Mouse (Mus musculus) cerebellum, adult 11-12 months (tissue): ENCODE measurements around the gene Creb3l1.
A peak's percentile ranks its signal among the peaks of the same experiment; 100 is the strongest.

Experiments
- DNase-seq: peaks from one replicate; pipeline ENCODE4 v3.0.0; 2022

Creb3l1 gene

GRCm38 (mm10) chr2:91962864-91963401 lies 61.4 kb downstream of the Creb3l1 start:
- DNase-seq = peak; percentile 78

DNA sequence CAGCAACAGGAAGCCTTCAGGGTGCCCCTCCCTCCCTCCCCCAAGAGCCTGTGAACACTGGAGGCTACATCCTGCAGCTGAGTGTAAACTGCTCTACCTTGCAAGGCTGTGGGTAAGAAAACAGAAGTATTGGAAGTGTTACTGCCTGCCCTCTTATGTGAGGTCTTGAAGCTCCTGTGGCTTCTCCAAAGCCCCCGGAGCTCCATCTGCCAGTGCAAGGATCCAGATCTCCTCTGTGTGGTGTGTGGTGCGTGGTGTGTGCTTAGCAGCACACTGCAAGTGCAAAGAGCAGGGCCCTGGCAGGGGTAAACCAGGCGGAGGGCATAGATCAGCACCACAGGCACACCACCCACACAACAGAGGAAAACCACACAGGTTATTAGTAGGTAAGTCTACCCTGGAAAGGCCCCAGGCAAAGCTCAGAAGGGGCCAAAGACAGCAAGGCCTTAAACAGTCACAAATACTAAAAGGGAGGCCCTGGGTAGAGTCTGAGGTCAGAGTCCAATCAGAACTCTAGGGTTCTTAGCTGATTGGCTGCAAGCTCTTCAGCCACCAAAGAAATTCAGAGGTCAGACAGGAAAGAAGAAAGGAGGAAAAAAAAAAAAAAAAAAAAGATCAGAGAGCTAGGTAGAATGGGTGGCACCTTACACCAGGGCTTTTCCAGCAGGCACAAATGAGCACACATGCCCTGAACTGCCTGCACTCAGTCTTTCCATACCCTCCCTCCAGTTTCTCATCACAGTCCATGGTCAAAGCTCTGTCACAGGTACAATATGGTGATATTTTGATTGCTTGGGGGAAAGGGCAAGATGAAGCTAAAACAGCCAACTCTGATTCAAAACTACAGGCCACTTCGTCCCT lies 62.2 kb downstream of the Creb3l1 start:
- peak; percentile 57 for DNase-seq

- DNase-seq = peak; percentile 72
Measured at GRCm38 (mm10) chr2:91960459-91960858, 63.8 kb downstream of the Creb3l1 start.

DNA sequence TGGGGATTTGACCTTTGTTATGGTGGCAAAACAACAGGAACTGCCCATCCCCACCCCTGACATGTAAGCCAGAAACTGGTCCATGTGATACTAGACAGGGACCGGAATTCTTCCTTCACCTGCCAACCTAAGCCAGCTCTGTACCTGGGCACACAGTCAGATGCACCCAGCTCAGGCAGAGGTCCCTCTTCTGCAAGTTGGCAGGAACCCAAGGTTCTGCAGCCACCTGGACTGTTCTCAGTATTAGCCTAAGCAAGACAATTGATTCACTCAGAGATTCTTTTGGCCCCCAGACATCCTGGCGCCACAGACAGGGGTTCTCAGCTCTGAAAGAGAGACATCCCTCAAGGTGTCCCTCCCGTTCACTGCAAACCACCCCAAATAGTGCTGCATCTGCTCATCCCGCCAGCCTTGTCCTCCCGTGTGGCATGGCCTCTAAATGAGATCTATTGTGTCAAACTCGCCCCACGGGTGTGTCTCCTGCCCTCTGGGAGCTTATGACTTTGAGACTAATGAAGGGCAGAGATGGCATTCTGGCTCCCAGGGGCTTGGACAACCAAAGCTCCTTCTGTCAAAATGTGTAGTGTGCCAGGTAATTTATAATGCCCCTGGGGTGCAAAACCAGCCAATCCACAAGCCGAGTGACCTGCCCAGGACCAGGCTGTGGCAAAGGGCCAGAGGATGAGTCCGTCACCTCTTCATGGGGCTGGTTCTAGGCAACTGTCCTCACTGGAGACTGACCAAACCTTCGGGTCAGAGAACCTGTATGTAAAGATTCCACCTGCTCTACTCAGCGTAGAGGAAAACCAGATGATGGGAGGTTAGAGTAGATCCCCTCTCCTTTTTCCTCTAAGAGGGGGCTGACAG lies 64.5 kb downstream of the Creb3l1 start:
- peak; percentile 93 for DNase-seq

DNA sequence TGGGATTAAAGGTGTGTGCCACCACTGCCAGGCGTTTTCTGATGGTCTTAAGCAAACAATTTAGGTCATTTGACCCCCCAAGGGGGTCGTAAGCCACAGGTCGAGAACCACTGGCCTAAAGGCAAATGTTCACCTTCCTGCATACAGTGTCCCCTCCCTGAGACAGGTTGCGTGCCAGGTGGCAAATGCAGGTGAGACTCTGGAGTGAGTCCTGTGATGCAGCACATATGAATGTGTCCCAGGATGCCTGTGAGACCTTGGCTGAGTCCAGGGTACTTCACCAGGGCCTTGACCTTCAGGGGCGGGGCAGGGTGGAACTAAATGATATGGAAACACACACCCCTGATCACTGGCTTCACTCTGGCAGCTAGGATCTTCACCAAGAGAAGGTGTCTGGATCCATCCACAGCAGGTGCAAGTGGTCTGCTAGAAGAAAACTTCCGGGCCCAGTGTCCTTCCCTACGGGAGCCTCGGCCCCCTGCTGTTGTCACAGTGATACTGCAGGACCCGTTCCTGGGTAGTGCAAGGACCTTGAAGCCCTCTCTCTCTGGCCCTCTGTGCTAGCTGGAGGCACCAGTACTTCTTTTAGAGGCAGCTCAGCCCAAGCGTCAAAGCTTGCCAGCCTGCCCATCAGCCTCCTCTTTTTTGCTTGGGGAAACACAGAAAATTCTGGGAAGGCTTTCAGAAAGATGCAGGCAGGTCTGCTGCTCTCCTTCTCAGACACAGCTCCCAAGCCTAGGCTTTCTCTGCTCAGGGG lies 65.4 kb downstream of the Creb3l1 start:
- DNase-seq = peak; percentile 72

DNA sequence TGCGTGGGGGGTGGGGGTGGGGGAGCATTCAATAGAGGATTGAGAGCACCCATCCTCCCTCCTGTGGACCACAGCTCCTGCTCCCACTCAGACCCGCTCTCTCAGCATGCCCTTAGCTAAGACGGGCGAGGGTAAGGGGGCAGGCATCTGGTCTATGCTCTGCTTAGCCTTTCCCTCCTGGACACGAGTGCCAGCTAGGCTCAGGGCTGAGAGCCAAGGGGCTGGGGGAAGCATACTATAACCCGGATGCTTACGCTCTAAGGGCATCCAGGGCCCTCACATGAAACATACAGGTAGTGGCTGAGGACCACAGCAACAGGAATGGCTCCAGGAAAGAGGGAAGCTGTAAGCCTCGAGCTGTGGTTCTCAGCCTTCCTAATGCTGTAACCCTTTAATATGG lies 66.3 kb downstream of the Creb3l1 start:
- peak; percentile 65 for DNase-seq

GRCm38 (mm10) chr2:91957096-91957495 lies 67.2 kb downstream of the Creb3l1 start:
- DNase-seq = peak; percentile 73

DNA sequence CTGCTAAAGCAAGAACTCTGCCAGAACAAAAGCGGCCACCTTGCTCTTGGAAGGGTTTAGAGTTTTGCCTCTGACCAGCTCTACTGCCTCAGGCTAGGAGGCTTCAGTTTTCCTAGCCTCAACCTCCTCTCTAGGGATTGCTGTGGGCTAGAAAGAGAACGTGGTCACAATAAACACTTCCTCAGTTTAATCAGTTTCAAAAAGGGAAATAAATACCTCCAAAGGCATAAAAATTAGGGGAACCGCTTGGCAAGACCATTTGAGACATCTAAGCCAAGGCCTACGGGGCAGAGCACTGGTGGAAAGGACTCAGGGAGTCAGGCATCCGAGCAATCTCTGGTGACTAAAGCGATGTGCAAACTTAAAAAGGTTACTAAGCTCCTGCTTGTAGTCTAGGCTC lies 68.4 kb downstream of the Creb3l1 start:
- DNase-seq = no peak

DNA sequence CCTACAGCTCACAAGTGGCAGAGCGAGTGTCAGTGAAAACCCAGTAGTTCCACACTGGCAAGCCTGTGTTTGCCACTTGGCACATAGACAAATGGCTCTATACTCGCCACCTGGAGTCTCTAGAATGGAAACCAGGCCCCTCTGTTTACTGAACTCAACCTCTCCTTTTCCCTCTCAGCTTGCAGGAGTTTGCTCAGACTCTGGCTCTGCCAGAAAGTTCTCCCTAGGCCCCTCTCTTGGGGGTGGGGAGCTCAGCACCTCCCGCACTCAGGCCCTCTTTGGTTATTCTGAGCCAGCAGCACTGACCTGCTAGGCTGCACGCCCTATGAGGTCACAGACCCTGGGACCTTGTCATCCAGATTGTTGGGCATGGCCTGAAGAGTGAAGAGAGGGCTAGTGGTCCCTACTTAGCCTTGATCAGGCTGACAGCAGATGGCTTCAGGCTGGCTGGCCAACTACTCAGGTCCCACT lies 69.1 kb downstream of the Creb3l1 start:
- peak; percentile 72 for DNase-seq

GRCm38 (mm10) chr2:91953825-91954224 lies 70.5 kb downstream of the Creb3l1 start:
- peak; percentile 75 for DNase-seq

GRCm38 (mm10) chr2:91950275-91951085 lies 73.8 kb downstream of the Creb3l1 start:
- DNase-seq = peak; percentile 92

GRCm38 (mm10) chr2:91949411-91950274 lies 74.7 kb downstream of the Creb3l1 start:
- peak; percentile 88 for DNase-seq

DNA sequence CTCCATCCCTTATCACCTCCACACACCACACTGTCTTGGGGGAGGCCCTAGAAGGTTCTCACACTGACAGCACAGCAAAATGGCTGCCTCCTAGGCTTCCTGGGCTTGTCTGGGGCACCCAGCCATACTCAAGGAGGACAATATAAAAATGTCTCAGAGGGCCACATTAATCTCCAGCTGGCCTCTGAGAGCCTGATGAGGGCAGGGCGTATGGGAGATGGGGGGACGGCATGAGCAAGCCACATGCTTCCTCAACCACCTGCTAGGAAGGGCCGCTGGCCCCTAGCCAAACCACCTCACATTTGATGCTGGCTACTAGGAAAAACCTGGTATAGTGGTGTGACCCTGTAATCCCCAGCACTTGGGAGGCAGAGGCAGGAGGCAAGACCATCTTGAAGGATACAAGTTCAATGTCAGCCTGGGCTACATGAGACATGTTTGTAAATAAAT lies 75.5 kb downstream of the Creb3l1 start:
- DNase-seq = peak; percentile 73

GRCm38 (mm10) chr2:91948151-91948509 lies 76.2 kb downstream of the Creb3l1 start:
- no peak for DNase-seq

- DNase-seq = peak; percentile 76
Measured at GRCm38 (mm10) chr2:91947397-91948150, 76.7 kb downstream of the Creb3l1 start.

- DNase-seq = peak; percentile 65
Measured at GRCm38 (mm10) chr2:91946836-91947235, 77.5 kb downstream of the Creb3l1 start.

GRCm38 (mm10) chr2:91945483-91945882 lies 78.8 kb downstream of the Creb3l1 start, which contains the start of gene Gm9821:
Gene Gm9821, plus strand, starts transcription at chr2:91945703.
- DNase-seq = peak; percentile 58

DNA sequence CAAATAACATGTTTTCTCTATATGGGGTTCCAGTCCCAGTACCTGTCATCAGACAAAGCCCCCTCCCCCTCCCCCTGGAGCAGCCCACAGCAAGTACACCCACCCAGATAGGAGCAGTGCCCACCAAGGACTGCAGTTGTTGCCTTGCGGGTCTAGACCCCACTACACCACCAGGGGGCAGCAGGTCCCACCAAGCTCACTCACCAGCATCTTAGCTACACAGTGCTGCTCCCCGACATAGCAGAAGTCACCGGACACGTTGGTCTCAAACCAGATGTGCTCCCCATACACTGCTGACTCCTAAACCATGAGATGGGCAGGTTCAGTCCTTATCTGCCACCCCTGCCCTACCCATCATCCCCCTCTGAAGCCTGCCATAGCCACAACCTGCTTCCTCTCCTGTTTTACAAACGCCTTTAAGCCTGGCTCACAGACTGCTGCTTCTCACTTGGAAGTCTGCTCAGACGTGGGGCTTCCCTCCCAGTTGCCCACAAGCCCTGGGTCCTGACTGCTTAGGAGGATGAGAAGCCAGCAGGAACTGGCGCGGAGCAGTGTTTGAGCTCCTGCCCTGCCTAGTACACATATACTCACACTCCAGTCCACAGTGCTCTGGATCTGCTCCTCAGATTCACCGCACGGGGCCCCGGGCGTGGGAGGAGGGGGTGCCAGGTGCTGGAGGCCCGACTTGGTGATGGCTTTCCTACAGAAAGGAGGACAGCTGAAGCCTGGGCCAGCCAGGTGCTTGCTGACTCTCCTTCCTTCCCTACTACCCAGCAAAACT lies 79.9 kb downstream of the Creb3l1 start:
- peak; percentile 83 for DNase-seq

- no peak for DNase-seq
Measured at GRCm38 (mm10) chr2:91942356-91942755, 81.9 kb downstream of the Creb3l1 start.
